Mouse (Mus musculus) megakaryocyte-erythroid progenitor cell, adult 5-6 weeks (primary cell): ENCODE measurements at regions not wholly inside any gene's neighbourhood (a gene's known extent, or its start where the extent isn't known, plus 50 kb on each side); places are given as distances from the start of the nearest gene placed in this dataset.

Experiments
- ATAC-seq: replicated peaks from 2 replicates; pipeline ENCODE4 v1.8.0; 2016; ENCODE audit warnings: mild to moderate bottlenecking, inconsistent platforms; ENCODE audit not compliant: severe bottlenecking, poor library complexity, low FRiP score, low TSS enrichment

- no peak for ATAC-seq
Measured at GRCm38 (mm10) chrX:11631186-11631913, 303.7 kb downstream of the H2al1j start.

DNA sequence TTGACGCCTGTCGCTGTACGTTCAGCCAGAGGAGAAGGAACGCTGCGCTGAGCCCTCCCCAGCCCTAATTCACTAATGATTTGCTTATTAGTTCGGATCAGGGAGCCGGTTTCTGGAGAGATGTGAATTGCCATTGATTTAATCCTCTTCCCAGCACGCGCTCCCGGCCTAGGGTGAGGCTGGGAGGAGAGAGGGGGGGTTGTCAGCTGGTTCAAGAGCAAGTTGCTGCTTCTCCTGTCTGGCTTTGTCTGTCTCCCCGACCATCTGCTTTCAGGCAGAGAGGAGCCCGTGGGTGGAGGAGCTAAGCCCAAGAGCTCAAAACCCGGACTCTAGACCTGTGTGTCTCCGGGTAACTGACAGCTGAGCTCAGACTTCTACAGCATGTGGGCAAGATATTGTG, 304.4 kb downstream of the H2al1j start:
- no peak for ATAC-seq

- ATAC-seq = no peak
Measured at GRCm38 (mm10) chrX:11633823-11634222, 306.2 kb downstream of the H2al1j start.

GRCm38 (mm10) chrX:11644484-11644883, 316.9 kb downstream of the H2al1j start:
- 0 out of 2 replicates have a peak, but pooled peaks have one; percentile 26 for ATAC-seq

DNA sequence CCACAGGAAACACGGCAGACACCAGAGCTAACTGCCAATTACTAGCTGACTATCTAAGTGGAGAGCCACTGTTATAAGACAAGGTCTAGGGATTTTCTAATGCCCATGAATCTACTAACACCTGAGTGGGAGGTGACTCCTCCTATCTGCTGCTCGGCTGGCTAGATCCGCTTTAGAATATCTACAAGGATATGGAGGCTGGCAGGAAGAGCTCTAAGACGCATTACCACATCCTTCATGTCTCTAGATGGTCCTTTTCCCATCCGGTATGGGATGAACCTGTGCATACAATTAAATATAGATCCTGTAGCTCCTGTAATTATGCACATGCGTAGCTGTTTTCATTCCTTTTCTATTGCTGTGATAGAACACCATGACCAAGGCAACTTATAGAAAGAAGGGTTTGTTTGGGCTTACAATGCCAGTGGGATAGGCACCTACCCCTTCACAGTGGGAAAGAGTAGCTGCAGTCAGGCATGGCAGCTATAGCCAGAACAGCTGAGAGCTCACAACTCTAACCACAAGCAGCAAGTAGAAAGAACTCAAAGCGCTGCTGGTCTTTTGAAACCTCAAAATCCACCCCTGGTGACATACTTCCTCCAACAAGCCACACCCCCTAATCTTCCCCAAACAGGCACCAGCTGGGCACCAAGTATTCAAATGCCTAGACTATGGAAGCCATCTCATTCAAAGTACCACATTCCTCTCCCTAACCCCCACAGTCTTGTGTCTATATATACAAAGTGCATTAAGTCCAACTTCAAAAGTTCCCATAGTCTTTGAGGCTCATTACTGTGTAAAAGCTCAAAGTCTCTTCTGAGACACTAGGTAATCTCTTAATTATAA, 319.3 kb downstream of the H2al1j start:
- ATAC-seq = no peak

DNA sequence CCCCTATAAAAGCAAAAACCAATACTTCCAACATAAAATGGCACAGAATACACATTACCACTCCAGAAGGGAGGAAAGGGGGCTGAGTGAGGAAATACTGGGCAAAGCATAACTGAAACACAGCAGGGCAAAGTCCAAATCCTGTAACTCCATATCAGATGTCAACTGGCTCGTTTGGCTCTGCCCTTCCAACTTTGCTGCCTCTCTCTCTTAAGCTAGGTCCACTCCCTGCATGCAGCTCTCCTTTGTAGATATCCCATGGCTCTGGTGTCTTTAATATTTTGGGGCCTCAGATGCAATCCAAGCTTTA, 319.9 kb downstream of the H2al1j start:
- no peak for ATAC-seq

DNA sequence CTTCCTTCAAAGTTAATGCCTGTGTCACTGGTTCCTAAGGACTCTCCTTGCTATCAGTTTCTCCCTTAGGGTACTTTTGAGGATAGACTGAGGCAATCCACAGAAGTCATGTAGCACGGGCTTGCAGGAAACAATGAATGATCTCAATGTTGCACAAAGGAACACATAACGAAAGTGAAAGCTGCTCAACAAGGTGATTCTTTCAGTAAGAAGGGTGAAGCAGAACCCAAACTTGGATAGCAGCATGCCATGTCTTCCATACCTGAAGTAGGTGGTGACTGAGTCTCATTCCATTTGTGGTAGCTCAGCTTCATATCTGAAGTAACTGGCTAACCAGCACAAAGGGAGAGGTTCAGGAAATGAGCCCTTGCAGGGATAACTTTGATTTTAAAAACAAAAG, 325.7 kb downstream of the H2al1j start:
- no peak for ATAC-seq

- ATAC-seq = no peak
Measured at GRCm38 (mm10) chrX:11654976-11655375, 327.4 kb downstream of the H2al1j start.

DNA sequence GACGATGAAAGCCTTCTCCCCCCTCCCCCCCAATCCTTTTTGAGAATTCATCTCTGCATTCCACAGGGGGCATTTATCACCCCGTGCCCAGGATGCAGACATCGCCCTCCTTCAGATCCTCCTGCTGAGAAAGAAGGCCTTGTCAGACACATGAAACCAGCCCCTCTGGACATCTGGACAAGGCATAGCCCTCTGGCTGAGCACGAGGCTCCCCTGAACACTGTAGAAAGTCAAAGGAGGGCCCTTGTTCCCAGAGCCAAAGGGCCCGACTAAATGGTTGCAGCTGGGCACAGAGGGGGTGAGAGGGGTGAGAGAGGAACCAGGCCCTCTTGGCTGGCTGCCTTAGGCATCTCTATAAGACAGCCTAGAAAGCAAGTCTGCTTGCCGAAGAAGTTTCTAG, 327.8 kb downstream of the H2al1j start:
- ATAC-seq = no peak

- ATAC-seq = no peak
Measured at GRCm38 (mm10) chrX:11657606-11658254, 330.1 kb downstream of the H2al1j start.

GRCm38 (mm10) chrX:11663187-11663829, 335.7 kb downstream of the H2al1j start:
- ATAC-seq = no peak

DNA sequence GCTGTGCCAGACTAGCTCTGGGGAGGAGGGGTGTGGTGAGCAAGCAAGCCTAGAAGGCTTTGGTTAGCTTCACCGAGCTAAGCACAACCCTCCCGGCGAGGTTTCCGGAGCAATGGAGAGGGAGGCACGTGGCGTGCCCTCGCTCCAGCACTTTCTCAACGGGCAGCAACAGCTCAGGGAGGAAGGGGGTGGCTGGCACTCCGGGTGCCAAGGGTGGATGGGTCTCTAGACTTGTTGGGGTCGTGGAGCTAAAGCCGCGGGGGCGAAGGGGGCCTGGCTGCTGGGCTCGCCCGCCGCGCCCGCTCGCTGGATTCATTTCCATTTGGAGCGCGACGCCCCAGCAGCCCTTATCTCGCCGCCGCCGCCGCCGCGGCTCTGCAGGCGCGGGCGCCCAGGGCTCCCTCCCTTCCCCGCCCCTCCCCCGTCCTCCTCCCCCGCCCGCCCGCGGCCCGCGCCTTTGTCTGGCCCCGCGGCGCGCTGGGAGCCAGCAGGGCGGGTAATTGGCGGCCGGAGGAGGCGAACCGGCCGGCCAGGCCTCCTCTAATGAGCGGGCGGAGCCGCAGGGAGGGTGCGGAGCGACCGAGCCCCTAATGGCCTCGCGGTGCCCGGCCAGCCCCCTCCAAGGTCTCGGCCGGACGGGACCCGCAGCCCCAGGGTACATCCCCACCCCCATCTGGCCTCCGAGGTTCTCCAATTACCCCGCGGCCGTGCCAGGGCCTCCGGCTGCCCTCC, 336.9 kb downstream of the H2al1j start:
- ATAC-seq = peak; percentile 57

GRCm38 (mm10) chrX:11665077-11665974, 337.7 kb downstream of the H2al1j start:
- ATAC-seq = no peak

- ATAC-seq = no peak
Measured at GRCm38 (mm10) chrX:11666517-11666916, 338.9 kb downstream of the H2al1j start.

GRCm38 (mm10) chrX:11671805-11672204, 344.2 kb downstream of the H2al1j start:
- ATAC-seq = peak; percentile 84

DNA sequence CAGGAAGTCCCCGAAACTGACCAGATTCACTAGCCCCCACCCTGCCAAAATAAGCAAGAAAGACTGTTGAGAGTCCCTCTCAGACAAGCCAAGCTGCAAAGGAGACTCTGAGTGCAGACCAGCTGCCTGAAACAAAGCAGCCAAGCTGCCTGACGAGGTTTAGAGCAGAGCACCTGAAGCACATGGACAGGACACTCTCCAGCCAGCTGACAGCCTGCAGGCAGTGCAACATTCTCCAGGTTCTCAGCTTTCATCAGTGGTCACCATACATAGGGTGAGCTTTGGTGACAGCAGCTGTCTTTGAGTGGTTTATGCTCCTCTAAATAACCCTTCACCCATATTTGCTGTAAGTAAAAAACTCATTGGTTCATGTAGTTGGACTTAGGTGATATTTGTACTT, 350.5 kb downstream of the H2al1j start:
- no peak for ATAC-seq

DNA sequence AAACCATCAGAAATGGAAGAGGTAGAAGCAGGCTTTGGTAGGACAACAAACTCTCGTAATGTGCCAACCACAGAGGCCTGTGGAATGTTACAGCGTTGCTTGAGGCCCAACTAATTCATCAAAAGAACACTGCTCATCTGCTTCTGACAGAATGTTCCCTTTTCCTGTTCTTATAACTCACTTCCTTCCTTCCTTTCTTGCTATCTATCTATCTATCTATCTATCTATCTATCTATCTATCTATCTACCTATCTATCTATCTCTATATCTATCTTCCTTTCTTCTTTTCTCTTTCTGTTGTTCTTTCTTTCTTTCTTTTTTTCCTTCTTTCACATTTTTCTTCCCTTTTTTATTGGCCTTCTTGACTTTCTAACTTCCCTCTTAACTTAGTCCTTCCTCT, 353.7 kb downstream of the H2al1j start:
- ATAC-seq = no peak

DNA sequence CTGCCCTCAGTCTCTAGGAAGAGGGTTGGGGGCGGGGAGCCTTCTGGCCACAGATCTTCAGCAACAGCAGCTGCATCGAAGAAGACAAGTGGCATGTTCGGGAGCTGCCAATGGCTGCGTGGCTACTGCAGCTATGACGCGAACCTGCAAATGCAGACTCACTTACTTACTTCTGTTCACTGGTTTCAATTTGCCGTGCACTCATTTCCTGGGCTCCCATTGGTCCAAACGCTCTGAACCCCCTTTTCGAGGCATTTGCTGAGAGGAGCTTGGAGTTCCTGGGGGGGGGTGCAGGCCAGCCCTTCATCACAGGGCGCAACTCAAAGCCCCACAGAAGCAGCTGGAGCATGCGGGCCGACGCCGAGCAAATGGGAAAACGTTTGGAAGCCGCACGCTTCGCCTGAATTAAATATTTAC, 362.4 kb downstream of the H2al1j start:
- peak; percentile 83 for ATAC-seq
